Mouse (Mus musculus) G1E (cell line): ENCODE data around the gene Pitpnm3. TPM values are rescaled to one million over a fixed set of nuclear protein-coding genes. Genes with fewer than 3 reads are reported as not detected.

Source experiments
- ATAC-seq: 2 replicates; pipeline ENCODE4 v1.8.0; 2016; ENCODE audit warnings: mild to moderate bottlenecking; ENCODE audit not compliant: insufficient number of reproducible peaks, poor library complexity, low FRiP score, severe bottlenecking; ENCODE audit errors: extremely low read depth
- DNase-seq: peaks from one replicate; pipeline ENCODE4 v3.0.0; 2012; ENCODE audit warnings: low spot score
- H3K27me3 ChIP-seq: 2 replicates; pipeline ENCODE4 v1.6.1; 2012; ENCODE audit warnings: mild to moderate bottlenecking, low read length, inconsistent platforms; ENCODE audit not compliant: insufficient read depth
- H3K36me3 ChIP-seq: replicated peaks from 2 replicates; pipeline ENCODE3; 2012; ENCODE audit warnings: mild to moderate bottlenecking, inconsistent platforms
- H3K4me1 ChIP-seq: 2 replicates; pipeline ENCODE4 v1.6.1; 2012; ENCODE audit warnings: low read depth, low read length, inconsistent platforms, mixed read lengths; ENCODE audit not compliant: insufficient read depth
- H3K4me3 ChIP-seq: 2 replicates; pipeline ENCODE4 v1.5.1; 2012; ENCODE audit warnings: low read depth, mild to moderate bottlenecking, inconsistent platforms, low read length, moderate library complexity, mixed read lengths
- H3K9me3 ChIP-seq: replicated peaks from 2 replicates; pipeline ENCODE4 v1.6.1; 2012; ENCODE audit warnings: inconsistent platforms
- CTCF ChIP-seq: IDR thresholded peaks from 2 replicates; pipeline ENCODE4 v1.5.1; 2012; ENCODE audit warnings: low read depth, low read length, inconsistent platforms, mixed read lengths
- GATA1 ChIP-seq: IDR thresholded peaks from 2 replicates; pipeline ENCODE4 v1.6.1; 2012; ENCODE audit warnings: borderline replicate concordance, low read length, inconsistent platforms, mixed read lengths
- GATA2 ChIP-seq: IDR thresholded peaks from 2 replicates; pipeline ENCODE4 v1.6.1; 2012; ENCODE audit warnings: low read depth, low read length, inconsistent platforms, borderline replicate concordance
- POLR2AphosphoS5 ChIP-seq: IDR thresholded peaks from 2 replicates; pipeline ENCODE4 v1.6.1; 2012; ENCODE audit warnings: low read depth, low read length, inconsistent platforms; ENCODE audit not compliant: insufficient replicate concordance
- TAL1 ChIP-seq: conservative IDR thresholded peaks from 2 replicates; pipeline ENCODE4 v1.6.1; 2012; ENCODE audit warnings: low read depth, low read length, inconsistent platforms, mixed read lengths
- polyA plus RNA-seq: library from polyadenylated mRNA; stranded (reverse); fragments of >175 nt; gene quantifications from 2 replicates; pipeline ENCODE4 v1.2.3, GENCODE M21; 2012
- total RNA-seq, 2 experiments: library from RNA; stranded (forward) in 1 of 2; stranded (reverse) in 1 of 2; fragments of 200-1000 nt in 1 of 2; fragments of >200 nt in 1 of 2; fragmentation: Nextera tagmentation in 1 of 2; gene quantifications; 2 replicates each; pipeline ENCODE4 v1.2.3; 2014 to 2017

The Pitpnm3 gene
- total and polyA plus RNA-seq, 3 experiments: 0.01 to 0.27 TPM; not detected in 1

DNA sequence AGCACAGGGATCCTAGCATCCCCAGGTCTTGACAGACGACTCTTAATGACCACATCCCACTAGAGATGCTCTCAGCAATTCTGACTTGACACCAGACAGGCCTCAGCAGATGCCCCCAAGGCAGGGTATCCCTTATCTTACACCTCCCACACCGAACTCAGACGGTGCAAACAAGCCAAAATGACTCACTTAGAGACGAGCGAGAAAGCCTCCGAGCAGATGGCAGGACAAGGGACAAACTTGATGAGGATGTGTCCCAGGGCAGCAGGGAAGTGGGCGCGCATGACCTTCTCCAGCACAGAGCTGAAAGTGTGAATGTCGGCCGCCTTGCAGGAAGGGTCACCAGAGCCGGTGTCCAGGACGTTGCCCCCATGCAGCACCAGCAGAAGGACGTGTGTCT lies 61.3 kb downstream of the Pitpnm3 start:
- H3K4me3 ChIP-seq: no peak overlapping the region
- H3K36me3 ChIP-seq: no peaks in the 10 kb centered on the region
- no peak for ATAC-seq

DNA sequence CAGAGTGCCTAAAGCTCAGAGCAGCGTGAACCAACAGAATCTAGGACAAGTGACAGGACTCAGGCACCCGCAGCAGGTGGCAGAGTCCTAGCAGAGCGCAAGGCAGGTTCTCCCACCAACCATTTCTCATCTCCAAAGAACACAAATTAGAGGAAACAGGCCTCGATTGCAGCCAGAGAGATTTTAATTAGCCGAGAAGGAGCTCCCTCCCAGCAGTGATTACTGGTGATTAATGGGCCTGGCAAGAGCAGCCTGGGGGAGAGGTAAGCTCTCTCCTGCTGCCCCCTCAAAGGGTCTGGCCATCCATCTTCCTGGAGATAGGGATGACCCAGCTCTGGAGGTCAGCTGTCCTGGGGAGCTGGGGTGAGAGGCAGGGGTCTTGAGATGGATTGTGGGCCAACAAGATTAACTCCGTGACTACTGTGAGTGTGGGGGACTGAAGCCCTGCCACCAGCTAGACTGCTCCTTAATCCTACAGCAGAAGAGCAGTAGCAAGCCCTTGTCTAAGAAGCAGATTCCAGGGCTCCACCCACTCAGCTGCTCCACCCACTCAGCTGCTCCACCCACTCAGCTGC lies 63.2 kb downstream of the Pitpnm3 start:
- Histone ChIP-seq H3K4me1 (no peaks in the 10 kb centered on the region), H3K36me3 (no peaks in the 10 kb centered on the region), H3K4me3 (no peak overlapping the region), H3K27me3 (no peaks in the 10 kb centered on the region), H3K9me3 (peaks cover 52% of the 10 kb centered on the region)
- DNase-seq (no peak), ATAC-seq (no peak)
- TF ChIP-seq CTCF: no peak
- no peak for TF ChIP-seq POLR2AphosphoS5
- TF ChIP-seq GATA1: no peak
- TF ChIP-seq GATA2: no peak
- TF ChIP-seq TAL1: no peak

More for the DNA sequence above, 61.3 kb downstream of the Pitpnm3 start:
- Histone ChIP-seq H3K27me3 (no peaks in the 10 kb centered on the region), H3K4me1 (no peaks in the 10 kb centered on the region), H3K9me3 (peaks cover 58% of the 10 kb centered on the region)
- no peak for TF ChIP-seq GATA2
- no peak for DNase-seq

DNA sequence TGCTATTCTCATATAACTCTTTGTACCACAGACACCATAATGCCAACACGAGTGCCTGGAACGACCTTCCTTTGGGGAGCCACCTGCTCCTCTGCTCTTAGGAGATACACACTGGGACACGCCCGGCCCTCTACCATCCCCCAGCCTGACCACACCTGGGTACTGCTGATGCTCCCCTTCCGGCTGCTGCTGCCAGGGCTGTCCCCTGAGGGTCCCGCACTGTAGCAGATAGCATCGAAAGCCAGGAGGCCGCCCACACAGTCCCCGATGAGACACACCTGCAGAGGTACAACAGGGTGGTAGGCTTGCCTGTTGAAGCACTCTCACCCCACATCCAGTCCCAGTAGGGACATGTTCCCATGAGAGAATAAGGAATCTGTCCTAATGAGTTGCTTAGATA lies 64.8 kb downstream of the Pitpnm3 start:
- TF ChIP-seq POLR2AphosphoS5: no peak
- TF ChIP-seq TAL1: no peak
- no peak for TF ChIP-seq GATA2
- TF ChIP-seq CTCF: no peak
- TF ChIP-seq GATA1: no peak
- Histone ChIP-seq H3K36me3 (no peaks in the 10 kb centered on the region), H3K27me3 (no peaks in the 10 kb centered on the region), H3K4me3 (no peak overlapping the region), H3K4me1 (no peaks in the 10 kb centered on the region), H3K9me3 (peaks cover 66% of the 10 kb centered on the region)
- no peak for ATAC-seq
- no peak for DNase-seq

DNA sequence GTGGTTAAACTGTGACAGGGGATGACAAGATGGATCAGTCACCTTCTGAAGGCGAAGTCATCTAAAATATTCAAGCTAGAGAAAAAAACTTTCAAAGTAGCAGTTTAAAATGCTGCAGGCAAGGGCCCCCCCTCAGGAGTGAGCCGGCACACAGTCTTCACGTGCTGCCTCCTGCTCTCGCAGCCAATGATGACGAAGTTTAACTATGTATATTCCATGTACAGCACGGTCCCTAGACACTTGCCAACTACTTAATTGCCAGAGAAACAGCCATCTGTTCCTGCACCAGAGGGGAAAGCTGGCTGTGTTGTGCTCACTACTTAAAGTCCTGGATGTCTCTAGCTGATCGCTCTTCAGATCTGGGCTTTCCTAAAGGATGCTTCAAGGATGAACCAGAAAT lies 67.6 kb downstream of the Pitpnm3 start:
- Histone ChIP-seq H3K27me3 (no peaks in the 10 kb centered on the region), H3K4me3 (no peak overlapping the region), H3K36me3 (no peaks in the 10 kb centered on the region), H3K9me3 (peaks cover 67% of the 10 kb centered on the region), H3K4me1 (no peaks in the 10 kb centered on the region)
- no peak for TF ChIP-seq TAL1
- ATAC-seq (no peak), DNase-seq (no peak)

DNA sequence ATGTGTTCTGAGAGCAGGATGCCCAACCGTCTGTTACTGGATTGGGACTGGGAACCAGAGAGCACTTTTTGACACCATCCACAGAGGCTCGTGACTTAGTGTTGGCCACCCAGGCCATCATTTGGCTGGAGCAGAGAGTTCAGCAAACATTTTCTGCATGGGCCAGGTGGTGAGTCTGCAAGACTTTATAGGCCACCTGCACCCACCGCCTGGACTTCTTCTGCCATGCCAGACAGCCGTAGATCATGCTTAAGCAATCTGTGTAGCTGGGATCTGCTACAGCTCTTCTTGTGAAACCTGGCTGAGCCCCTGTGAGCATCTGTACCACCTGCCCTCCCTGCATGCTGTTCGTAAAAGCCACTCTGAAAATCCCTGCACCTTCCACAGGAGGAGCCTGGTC lies 68.3 kb downstream of the Pitpnm3 start:
- no peaks in the 10 kb centered on the region for H3K4me1 ChIP-seq
- peaks cover 67% of the 10 kb centered on the region for H3K9me3 ChIP-seq
- no peak overlapping the region for H3K4me3 ChIP-seq
- no peak for TF ChIP-seq POLR2AphosphoS5
- no peak for TF ChIP-seq GATA1
- no peak for TF ChIP-seq CTCF
- ATAC-seq: no peak
- no peaks in the 10 kb centered on the region for H3K36me3 ChIP-seq
- no peak for DNase-seq
- H3K27me3 ChIP-seq: no peaks in the 10 kb centered on the region

DNA sequence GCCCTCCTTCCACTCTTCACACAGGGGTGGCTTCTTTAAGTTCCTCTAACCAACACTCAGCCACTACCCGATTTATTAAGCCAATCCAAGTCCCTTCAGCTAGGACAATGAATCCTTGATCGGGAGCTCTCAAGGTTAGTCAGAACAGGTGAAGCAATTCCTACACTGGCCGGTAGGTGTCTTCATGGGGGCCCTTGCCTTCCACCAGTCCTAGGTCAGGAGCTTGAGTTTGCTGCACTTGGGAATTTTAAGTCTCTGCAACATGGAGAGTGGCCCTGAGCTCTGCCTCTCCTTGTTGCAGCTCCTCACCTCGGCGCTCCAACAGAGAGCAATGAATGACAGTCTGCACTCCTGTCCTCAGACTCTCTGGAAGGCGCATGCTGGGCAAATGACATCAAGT lies 69.2 kb downstream of the Pitpnm3 start:
- no peak for ATAC-seq
- H3K27me3 ChIP-seq: no peaks in the 10 kb centered on the region; the same call in 1 of the 2 replicates
- no peak overlapping the region for H3K4me3 ChIP-seq
- no peak for DNase-seq
- H3K4me1 ChIP-seq: no peaks in the 10 kb centered on the region
- H3K9me3 ChIP-seq: peaks cover 63% of the 10 kb centered on the region
- no peak for TF ChIP-seq TAL1
- no peak for TF ChIP-seq POLR2AphosphoS5
- no peak for TF ChIP-seq GATA1
- no peak for TF ChIP-seq CTCF
- TF ChIP-seq GATA2: no peak
- no peaks in the 10 kb centered on the region for H3K36me3 ChIP-seq

DNA sequence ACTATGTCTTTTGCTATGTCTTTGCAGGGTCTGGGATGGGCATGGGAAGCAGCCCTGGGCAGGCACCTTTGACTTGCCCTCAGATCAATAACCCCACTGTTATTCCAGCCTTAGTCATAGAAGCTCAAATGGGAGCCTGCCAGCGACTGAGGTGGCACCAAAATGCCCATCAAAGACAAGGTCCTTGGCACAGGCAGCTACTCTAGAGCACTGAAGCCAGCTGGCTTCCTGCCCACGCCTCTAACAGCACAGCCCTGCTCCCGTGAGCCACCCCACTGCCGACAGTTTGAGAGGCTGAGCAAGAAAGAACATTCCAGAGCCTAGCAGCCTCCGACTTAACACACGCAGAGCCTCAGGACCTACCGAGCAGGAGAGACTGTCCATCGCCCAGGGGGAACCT lies 70.5 kb downstream of the Pitpnm3 start:
- H3K4me1 ChIP-seq: no peaks in the 10 kb centered on the region
- no peaks in the 10 kb centered on the region for H3K36me3 ChIP-seq
- no peak for ATAC-seq
- DNase-seq: no peak
- no peak overlapping the region; the same call in 1 of the 2 replicates for H3K4me3 ChIP-seq
- peaks cover 55% of the 10 kb centered on the region for H3K9me3 ChIP-seq
- no peak for TF ChIP-seq GATA1
- no peak for TF ChIP-seq TAL1
- no peak for TF ChIP-seq POLR2AphosphoS5
- no peaks in the 10 kb centered on the region; the same call in 1 of the 2 replicates for H3K27me3 ChIP-seq
